Mouse (Mus musculus) common myeloid progenitor, adult 5-6 weeks (primary cell): Measurements from ENCODE around the gene Ranbp6. TPM values are rescaled to one million over a fixed set of nuclear protein-coding genes. Genes with fewer than 3 reads are reported as not detected.

Source experiments
- ATAC-seq: replicated peaks from 2 replicates; pipeline ENCODE4 v1.8.0; 2016; ENCODE audit warnings: low read depth, mild to moderate bottlenecking, moderate TSS enrichment, inconsistent platforms; ENCODE audit not compliant: poor library complexity, severe bottlenecking
- total RNA-seq: library from RNA; stranded (forward); fragments of 200-1000, 187-1606 nt; gene quantifications from 2 replicates; pipeline ENCODE4 v1.2.3, GENCODE M21; 2017

The Ranbp6 gene
- total RNA-seq = 18.9 and 23.5 TPM in 2 replicates

DNA sequence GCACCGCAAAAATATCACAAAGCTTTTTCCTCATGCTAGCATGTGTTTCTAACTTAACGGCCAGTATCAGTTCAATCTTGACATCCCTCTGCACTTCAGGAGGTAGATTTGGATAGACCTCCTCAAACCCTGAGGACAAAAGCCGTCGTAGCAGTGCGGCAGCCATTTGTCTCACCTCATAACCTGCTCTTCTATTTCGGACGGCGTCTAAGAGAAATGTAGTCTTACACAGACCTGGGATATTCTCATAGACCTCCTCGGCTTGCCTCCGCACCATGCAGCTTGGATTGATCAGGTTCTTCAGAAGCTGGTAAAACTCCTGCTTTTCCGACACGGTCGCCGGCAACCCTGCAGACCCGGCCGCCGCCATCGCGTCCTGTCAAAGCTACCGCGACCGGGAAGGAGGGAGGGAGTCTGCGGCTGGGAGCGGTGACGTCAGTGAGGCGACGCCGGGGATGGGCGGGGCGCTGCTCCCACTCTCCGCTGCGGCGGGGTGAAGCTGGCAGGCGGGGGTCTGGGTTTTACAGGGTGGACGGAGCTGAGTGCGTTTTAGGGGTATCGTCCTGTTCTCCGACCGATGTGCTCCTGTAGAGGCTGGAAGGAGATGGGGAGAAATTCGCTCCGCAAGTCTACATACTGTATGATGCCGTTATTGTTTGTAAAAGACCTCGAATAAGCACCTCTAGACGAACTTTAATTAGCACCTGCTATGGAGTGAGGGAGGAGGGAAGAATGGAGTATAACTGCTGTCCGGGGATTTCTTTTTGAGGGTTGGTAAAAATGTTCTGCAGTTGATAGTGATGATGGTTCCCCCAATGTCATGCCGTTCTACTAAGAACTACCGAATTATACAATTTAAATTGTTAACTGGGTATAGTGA is at the start of gene Ranbp6:
Gene Ranbp6 (minus strand): TSS at position 394 of the 880 bp plus-strand sequence.
- peak; percentile 100 for ATAC-seq

DNA sequence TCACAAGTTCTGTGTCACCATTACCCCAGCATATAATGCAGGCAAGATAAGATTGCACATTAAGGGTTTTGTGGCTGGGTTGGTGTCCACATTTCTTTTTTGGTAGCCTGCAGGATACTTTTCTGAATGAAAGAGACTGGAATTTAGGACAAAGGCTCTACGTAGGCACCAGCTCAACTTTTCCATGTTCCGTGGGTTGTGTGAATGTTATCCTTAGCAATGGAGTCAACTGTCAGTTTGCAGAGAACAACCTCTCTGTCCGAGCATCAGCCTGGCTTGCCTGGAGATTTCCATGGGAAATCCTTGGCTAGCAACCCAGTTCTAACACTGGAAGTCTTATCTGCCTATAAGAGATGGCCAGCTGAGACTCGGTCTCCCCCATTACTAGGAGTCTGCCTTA is 48.0 kb upstream of the Ranbp6 start:
- no peak for ATAC-seq

DNA sequence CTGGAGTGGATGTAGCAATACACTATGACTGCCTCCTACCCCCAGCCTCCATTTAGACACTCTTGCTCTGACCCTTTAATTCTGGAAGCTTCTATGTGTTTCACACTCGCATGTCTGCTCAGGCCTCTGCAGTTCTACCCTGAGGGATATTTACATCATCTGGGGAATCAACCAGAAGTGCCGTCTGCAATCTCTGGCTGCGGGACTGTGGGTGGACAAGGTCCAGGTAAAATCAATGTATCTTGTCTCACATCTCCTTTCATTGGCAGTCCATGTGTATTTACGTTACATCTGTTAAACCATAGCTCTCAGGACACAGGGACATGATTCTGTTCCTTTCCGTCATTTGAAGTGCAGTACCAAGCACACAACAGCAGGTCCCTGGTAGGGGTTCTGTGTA is 44.5 kb upstream of the Ranbp6 start:
- no peak for ATAC-seq

DNA sequence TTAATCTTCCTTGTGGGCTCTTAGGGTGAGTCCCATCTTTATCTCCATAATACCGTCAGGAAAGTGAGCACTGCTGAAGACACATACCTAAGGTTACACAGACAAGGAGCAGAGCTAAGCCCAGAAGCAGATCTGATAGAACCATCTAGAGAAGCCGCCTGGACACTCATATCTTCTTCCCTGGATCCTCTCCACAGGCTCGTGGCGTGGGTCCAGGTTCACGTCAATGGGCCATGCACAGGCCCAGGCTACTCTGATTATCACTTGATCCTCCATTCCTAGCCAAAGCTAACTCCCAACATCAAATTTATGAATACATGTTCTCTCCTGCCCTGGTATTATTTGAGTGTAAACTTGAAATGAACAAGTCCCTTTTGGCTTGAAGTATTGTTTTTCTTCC is 40.9 kb upstream of the Ranbp6 start:
- ATAC-seq = no peak

DNA sequence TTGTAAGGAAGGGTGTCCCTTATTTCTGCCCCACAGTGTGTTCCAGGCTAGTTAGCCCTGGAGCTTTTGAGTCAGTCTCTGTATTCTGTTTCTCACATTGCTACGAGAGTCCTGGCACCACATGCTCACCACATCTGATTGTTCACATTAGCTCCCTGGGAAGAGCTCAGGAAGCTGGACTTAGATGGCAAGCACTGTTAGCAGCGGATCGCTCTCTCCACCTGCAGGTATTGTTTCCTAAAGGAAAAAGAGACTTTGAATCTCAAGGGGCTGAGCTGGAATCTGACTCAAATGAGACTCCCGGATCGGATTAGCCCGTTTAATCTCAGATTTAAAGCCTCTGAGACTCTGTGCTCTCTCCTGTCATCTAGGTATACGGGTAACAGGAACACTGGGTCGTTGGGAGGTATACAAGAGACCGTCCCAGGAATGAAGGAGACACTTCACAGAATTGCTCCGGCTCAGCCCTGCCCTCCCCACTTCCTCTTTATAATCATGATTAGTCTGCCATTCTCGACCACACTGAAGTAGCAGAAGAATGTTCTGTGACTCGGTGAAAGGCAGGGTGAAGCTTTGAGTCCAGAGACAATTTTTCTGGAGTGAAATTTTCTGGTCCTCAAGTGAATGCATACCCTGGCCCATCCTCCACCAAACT is 38.4 kb upstream of the Ranbp6 start:
- peak; percentile 74 for ATAC-seq

DNA sequence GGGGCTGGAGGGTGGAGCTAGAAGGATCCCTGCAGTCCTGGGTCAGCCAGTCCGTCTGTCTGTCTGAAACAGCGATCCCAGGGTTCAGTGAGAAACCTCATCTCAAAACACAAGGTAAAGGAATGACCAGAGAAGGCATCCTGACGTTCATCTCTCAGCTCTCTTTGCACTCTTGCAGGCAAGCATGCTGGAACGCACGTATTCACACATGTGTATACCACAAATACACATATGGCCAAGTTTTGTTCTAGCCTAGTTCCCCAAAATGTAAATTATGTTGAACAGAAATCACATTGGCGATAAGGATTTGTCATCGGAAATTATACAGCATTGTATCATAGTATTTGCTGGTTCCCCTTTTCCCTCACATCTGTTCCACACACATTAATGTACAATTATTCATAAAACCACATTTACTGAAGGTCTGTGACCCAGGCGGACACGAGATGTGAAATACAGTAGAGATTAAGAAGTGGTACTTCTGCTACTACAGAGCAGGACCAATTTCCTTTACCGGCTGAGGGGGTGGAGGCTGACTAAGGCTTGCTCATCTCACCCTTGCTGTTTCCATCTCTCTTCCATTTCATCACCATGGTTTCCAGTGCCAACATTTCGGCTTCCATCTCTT is 37.3 kb upstream of the Ranbp6 start:
- ATAC-seq = peak; percentile 84

DNA sequence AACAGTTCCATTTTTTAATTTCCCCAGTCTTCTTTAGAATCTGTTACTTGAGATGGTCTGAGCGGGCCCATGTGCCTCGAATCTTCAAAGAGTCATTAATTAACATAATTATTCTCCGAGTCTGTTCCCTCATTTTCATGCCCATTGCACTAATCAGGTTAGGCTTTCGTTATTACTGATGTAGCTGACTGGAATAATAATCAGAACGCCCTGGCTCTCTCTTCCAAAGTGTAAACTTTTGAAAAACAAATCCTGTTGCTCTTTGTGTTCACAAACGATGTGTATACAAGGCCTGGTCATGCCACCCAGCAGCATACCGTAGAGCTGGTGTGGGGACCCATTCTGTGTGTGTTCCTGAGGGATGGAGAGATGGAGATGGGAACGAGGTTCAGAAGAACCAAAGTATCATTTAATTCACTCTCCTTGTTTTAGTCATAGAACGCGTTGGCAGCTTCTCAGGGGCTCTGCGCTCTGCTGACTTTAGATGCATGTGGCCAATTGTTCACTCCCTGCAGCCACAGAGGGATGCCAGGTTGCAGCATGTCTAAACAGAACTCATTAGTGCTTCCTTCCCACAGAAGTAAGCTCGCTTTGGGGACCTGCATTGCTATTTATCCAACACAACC is 31.4 kb upstream of the Ranbp6 start:
- ATAC-seq = no peak

DNA sequence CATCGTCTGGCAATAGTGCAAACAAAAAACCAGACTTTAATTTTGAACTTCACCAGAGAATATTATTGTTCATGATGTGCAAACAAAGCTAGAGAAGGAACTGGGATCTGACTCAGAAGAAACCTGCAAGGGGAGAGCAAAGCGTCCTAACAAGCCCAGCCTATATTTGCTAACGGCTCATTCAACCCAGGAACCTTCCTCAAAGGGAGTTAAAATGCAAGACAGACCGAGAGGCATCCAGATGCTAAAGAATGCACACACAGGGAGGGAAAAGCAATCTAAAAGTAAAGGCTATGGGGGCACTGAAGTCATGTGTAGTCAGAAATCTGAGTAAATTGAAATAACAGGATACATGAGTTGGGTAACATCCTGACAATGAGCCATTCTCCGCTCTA is 30.9 kb upstream of the Ranbp6 start:
- no peak for ATAC-seq

DNA sequence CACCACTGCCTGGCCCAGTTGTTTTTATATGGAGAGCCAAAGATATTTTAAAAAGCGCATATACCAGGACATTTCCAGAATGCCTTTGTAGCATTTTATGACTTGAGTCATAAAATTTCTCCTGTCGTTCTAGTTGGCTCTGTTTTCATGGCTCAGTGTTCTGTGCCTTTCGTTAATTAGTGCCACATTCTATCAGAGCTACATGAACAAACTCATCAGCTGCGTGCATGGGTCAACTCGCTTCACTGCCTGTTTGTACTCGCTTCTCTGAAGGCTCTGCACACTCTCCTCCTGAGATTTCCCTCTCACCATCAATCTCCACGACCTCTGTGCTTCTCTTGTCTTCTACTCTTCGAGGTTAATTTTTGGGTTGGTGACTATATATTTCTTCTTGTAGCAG is 30.2 kb upstream of the Ranbp6 start:
- no peak for ATAC-seq

DNA sequence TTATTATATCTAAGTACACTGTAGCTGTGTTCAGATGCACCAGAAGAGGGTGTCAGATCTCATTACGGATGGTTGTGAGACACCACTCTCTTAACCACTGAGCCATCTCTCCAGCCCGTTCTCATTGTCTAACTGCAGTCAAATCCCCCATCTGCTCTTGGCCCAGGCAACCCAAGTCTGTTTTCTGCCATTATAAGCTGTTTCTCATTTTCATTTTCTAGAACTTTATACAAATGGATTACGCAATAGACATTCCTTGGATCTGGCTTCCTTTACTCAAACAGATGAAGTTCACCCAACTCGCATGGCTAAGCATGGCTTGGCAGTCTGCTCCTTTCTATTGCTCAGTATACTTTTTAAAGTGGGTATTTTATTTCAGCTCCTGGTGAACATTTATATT is 27.9 kb upstream of the Ranbp6 start:
- ATAC-seq = no peak

DNA sequence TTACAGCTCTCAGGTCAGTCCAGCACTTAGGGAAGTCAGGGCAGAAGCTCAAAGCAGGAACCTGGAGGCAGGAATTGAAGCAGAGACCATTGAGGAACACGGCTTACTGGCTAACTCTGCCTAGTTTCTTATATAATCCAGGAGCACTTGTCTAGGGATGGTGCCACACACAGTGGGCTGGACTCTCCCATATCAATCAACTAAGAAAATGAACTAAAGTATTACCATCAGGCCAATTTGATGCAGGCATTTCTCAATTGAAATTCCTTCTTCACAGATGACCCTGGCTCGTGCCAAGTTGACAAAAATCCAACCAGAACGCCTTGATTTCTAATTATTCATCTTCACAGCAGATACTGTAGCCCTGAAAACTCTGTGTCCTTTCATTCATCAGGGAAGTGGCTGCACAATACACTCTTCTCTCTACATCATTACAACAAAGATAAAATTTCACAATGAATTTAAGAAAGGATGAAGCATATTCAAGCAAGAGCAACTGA is 25.9 kb upstream of the Ranbp6 start:
- ATAC-seq = no peak

DNA sequence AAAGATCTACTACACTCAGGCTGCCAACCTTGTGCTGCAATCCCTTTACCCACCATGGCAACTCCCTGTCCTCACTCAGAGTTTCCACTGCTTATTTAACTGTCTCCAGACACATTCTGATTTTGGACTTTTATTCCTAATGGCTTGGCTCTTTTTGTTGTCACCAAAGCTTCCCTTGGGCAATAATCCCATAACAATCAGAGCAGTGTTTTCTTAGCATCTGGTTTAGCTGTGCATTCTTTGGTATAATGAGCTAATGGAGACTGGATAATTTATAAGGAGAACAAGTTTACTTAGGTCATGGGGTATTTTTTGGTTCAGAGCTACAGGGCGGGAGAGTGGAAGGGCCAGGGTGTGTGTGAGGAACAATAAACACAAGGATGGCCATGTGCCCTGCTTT is 25.4 kb upstream of the Ranbp6 start:
- ATAC-seq = no peak

DNA sequence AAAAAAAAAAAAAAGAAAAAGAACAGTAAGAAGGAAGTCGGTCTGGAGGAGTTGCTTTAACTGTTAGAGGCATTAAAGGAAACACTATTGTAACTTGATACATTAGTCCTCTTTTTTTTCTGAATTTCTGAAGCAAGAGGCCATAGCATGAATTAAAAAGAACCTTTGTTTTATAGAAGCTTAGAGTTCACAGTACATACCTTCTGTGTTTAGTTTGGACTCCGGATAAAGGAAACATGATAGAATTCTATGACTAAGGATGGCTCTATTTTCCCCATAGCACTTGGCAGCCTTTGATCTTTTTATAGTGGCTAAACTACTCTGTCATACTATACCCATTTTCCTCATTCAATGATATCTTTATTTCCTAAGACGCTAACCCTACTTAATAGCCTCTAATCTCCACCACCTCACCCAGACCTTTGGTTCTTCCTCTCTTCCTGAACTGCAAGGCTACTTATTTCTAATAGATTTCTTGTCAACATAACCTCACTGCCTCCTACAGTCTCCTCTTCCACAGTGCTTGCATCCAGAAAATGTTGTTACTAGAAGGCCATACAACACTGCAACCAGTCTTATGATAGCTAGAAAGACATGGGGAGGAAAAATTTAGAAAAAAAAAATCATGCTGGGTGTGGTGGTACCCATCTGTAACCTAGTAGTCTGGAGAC is 22.7 kb upstream of the Ranbp6 start:
- no peak for ATAC-seq

DNA sequence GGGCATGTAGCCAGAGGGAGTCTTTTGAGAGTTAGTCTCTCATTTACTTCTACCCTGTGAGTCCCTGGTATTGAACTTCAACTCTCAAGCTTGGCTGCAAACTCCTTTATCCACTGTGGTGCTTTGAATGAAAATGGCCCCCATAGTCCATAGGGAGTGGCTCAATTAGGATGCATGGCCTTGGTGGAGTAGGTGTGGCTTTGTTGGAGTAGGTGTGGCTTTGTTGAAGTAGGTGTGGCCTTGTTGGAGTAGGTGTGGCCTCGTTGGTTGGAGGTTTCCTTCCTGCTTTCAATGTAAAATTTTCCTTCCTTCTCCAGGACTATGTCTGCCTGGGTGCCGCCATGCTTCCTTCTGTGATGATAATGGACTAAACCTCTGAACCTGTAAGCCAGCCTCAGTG is 18.1 kb upstream of the Ranbp6 start:
- no peak for ATAC-seq

DNA sequence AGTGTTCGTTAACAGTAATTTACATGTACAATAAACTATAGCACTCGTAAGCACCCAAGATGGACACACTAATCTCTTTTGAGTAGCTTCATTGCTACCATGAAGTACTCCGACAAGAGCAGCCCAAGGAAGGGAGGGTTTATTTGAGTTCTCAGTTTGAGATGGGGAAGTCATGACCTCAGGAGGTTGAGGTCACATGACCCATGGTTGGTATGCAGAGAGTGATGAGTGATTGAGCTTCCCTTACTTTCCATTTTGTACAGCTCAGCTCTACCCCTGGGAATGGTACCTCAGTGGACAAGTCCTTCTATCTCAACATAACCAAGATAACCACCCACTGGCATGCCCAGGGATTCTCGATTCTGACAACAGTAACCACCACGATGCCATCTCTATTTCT is 15.8 kb upstream of the Ranbp6 start:
- no peak for ATAC-seq

DNA sequence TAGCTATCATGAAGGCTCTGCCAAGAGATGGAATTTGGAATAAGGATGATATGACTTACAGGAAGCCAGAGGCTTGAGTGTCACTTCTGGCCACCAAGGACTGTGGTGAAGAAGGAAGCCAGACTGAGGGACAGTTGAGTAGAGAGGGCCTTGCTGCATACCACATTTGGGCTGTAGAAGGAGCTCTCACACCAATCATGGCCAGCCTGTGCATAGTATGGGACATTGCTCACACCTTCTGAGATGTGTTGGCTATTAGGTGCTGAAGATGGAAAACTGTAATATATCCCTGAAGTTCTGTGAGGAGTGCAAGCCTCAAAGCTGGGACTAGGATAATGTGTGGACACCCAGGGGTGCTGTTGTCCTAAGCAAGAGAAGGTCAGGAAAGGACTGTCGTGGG is 13.9 kb upstream of the Ranbp6 start:
- peak; percentile 55; the same call in 1 of the 2 replicates for ATAC-seq

DNA sequence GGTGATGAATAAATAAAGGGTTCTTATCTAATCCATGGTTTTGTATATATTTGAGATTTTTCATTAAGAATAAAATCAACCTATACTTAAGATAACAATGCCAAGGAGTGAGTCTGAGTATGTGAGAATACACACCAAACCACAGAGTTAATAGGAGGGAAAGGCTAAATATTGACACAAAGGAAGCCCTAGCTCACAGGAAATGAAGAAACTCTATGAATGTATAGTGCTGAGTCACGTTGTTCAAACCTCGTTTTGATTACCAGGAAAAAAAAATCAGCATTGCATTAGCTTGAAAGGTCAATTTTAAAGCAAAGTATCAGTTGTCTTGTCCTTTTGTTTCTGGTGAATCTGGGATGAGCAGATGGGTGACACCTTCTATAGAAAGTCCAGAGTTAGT is 12.2 kb upstream of the Ranbp6 start:
- no peak for ATAC-seq

DNA sequence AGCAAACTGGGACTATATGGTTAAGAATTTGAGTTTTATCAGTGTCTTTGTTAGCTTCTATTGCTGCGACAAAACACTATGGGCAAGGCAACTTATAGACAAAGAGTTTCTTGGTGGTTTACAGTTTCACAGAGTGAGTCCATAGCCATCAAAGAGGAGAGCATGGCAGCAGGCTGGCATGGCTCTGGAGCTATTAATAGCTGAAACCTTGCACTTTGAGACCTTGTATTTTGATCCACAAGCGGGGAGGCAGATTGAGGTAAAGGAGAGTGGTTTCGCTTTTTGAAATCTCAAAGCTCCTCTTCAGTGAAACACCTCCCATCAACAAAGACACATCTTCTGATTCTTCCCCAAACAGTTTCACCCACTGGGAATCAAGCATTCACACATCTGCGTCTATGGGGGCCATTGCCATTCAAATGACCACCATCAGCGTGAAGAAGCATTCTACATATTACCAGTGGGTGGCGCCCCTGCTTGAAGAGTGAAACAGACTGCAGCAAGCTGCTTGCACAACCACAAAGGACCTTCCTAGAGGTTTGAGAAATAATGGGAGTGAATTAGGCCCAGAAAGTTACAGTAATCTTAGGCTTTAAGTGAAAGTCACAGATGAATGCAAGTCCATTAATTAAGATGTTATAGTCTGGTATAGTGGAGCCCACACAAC is 11.4 kb upstream of the Ranbp6 start:
- peak; percentile 91 for ATAC-seq

DNA sequence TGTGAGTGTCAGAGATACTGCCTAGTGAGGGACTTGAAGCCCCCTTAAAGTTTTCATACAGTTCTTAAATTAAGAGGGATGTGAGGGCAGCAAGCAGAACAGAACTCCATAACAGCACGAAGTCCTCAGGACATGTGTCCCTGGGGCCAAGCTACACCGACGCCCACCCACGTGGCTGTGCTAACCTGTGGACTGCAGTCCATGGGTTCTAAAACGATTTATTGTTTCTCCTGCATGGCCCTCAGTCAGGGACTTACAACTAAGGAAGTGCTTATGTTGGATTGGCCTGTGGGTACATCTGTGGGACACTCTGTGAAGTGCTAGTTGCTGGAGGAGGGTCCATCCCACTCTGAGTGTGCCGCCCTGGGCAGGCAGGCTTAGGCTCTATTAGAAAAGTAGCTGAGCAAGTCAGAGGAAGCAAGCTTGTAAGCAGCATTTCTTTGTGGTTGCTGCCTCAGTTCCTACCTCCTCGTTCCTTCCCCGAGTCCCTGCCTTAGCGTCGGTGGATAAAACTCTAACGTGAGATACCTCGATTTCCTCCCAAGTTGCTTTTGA is 10.8 kb upstream of the Ranbp6 start:
- no peak for ATAC-seq
